Mouse (Mus musculus): Measurements from ENCODE around the gene Ankrd27. TPM values are rescaled to one million over a fixed set of nuclear protein-coding genes. Genes with fewer than 3 reads are reported as not detected.

The Ankrd27 gene
- 26.1 and 31.7 TPM in 2 replicates for polyA plus RNA-seq (2015; fragmentation: Nextera tagmentation; extraction: Ambion mirVana)

DNA sequence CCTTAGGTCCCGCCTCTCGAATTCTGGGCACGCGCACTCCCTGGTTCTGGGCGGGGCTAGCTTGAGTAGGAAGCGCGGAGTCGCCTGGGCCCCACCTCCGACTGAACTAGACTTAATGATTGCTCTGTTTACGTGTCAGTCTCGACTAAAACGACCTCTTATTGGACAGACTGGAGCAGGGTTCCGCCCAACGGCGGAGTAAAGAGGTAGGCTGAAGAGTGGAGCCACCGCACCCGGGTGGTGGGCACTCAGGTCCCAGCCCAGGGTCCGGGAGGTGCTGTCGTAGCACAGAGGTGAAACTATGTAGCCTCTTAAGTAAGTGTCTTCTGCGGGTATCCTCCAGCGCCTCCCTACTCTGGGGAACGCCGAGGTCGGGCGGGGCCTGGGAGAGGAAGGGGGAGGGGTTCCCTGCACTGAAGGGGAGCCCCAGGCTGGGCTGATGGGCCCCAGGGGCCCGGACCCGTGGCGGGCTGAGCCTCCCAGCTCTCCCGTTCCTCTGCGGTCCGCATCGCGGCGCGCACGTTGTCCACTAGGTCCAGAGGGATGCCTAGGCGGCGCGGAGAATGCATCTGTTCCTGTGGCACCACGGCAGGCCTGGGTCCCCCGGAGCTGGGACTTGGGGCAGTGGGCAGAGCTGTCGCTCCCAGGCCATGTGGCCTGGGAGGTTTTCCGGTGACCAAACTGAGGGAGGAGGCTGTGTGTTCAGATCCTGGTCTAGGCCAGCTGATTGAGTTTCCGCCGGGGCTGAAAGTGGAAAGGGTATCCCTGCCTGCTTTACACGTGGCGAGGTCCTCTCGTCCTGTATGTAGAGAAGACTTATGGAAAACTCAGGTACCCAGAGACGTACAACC lies at the start of gene Ankrd27:
TSS of gene Ankrd27 (plus strand) at position 190 of the 851 bp plus-strand sequence.
- WGBS (ENCODE audit: insufficient replicate concordance): under 1% methylated on average over 49 of the region's 49 CpGs
- peaks cover 62% of the 10 kb centered on the region for H3K4me1 ChIP-seq (replicated peaks)

GRCm38 (mm10) chr7:35537562-35537961 lies 48.5 kb upstream of the Ankrd27 start, which contains the start of gene Tdrd12:
Tdrd12 (minus strand) TSS chr7:35537745.
- 87% methylated on average over 17 of the region's 17 CpGs for WGBS (ENCODE audit: insufficient replicate concordance)
- Histone ChIP-seq H3K9me3 (replicated peaks) (no peaks in the 10 kb centered on the region), H3K4me2 (no peak within 1 kb of the TSS), H3K4me3 (replicated peaks) (no peak within 1 kb of the TSS), H3K27me3 (no peaks in the 10 kb centered on the region), H3K4me1 (replicated peaks) (no peaks in the 10 kb centered on the region), H3K36me3 (no peaks in the 10 kb centered on the region), H3K27ac (no peak within 1 kb of the TSS), H3K9ac (no peak within 1 kb of the TSS)
- ATAC-seq (ENCODE audit: low read depth) (no peak), DNase-seq (no peak)

More for the DNA sequence above, at the start of gene Ankrd27:
- Histone ChIP-seq H3K9me3 (replicated peaks) (no peaks in the 10 kb centered on the region), H3K36me3 (no peaks in the 10 kb centered on the region), H3K4me3 (replicated peaks) (peak within 1 kb of the TSS; percentile 91), H3K27ac (peak within 1 kb of the TSS; percentile 87), H3K27me3 (peaks cover 42% of the 10 kb centered on the region), H3K4me2 (peak within 1 kb of the TSS; percentile 98), H3K9ac (peak within 1 kb of the TSS; percentile 94)
- DNase-seq (peak; percentile 93), ATAC-seq (ENCODE audit: low read depth) (peak; percentile 94)

- no peaks in the 10 kb centered on the region for H3K9me3 ChIP-seq (replicated peaks)
- 37% methylated on average over 4 of the region's 4 CpGs for WGBS (ENCODE audit: insufficient replicate concordance)
- H3K4me2 ChIP-seq: no peak overlapping the region
- H3K9ac ChIP-seq: no peak overlapping the region
- H3K27me3 ChIP-seq: no peaks in the 10 kb centered on the region
- 0 out of 2 replicates have a peak, but pooled peaks cover 5% of the 10 kb centered on the region for H3K4me1 ChIP-seq (replicated peaks)
- no peak overlapping the region for H3K4me3 ChIP-seq (replicated peaks)
- peaks cover 49% of the 10 kb centered on the region for H3K36me3 ChIP-seq
- no peak overlapping the region; the same call in 1 of the 2 replicates for H3K27ac ChIP-seq
- DNase-seq (peak; percentile 55), ATAC-seq (ENCODE audit: low read depth) (peak; percentile 76)
Observed at GRCm38 (mm10) chr7:35545881-35546280, 40.2 kb upstream of the Ankrd27 start.

- peak overlapping the region; percentile 95 for H3K4me2 ChIP-seq
- peaks cover 71% of the 10 kb centered on the region for H3K4me1 ChIP-seq (replicated peaks)
- peak overlapping the region; percentile 99 for H3K27ac ChIP-seq
- peak overlapping the region; percentile 88 for H3K4me3 ChIP-seq (replicated peaks)
- peaks cover 34% of the 10 kb centered on the region for H3K36me3 ChIP-seq
- H3K9ac ChIP-seq: peak overlapping the region; percentile 97
- DNase-seq: no peak
- 33% methylated on average over 10 of the region's 10 CpGs for WGBS (ENCODE audit: insufficient replicate concordance)
- H3K27me3 ChIP-seq: no peaks in the 10 kb centered on the region
- no peak for ATAC-seq (ENCODE audit: low read depth)
- H3K9me3 ChIP-seq (replicated peaks): no peaks in the 10 kb centered on the region
Observed at GRCm38 (mm10) chr7:35553751-35554604, 32.1 kb upstream of the Ankrd27 start.

GRCm38 (mm10) chr7:35554605-35555175 lies 31.4 kb upstream of the Ankrd27 start:
- ATAC-seq (ENCODE audit: low read depth) (peak; percentile 25), DNase-seq (peak; percentile 37)
- Histone ChIP-seq H3K4me3 (replicated peaks) (peak overlapping the region; percentile 88), H3K9me3 (replicated peaks) (no peaks in the 10 kb centered on the region), H3K4me1 (replicated peaks) (peaks cover 78% of the 10 kb centered on the region), H3K36me3 (peaks cover 27% of the 10 kb centered on the region), H3K27ac (peak overlapping the region; percentile 99), H3K27me3 (no peaks in the 10 kb centered on the region), H3K4me2 (peak overlapping the region; percentile 95), H3K9ac (peak overlapping the region; percentile 97)
- WGBS (ENCODE audit: insufficient replicate concordance): 2% methylated on average over 28 of the region's 28 CpGs

- DNase-seq (peak; percentile 85), ATAC-seq (ENCODE audit: low read depth) (peak; percentile 75)
- H3K4me2 ChIP-seq: peak overlapping the region; percentile 95
- WGBS (ENCODE audit: insufficient replicate concordance): under 1% methylated on average over 84 of the region's 93 CpGs
- peaks cover 19% of the 10 kb centered on the region for H3K36me3 ChIP-seq
- peak overlapping the region; percentile 97 for H3K9ac ChIP-seq
- peaks cover 85% of the 10 kb centered on the region for H3K4me1 ChIP-seq (replicated peaks)
- peak overlapping the region; percentile 99 for H3K27ac ChIP-seq
- H3K9me3 ChIP-seq (replicated peaks): no peaks in the 10 kb centered on the region
- peak overlapping the region; percentile 88 for H3K4me3 ChIP-seq (replicated peaks)
- no peaks in the 10 kb centered on the region for H3K27me3 ChIP-seq
Observed at GRCm38 (mm10) chr7:35555224-35556204, 30.5 kb upstream of the Ankrd27 start.

GRCm38 (mm10) chr7:35556205-35556603 lies 29.8 kb upstream of the Ankrd27 start, which contains the start of gene Nudt19:
Nudt19 (minus strand) TSS chr7:35556304.
- Histone ChIP-seq H3K4me1 (replicated peaks) (peaks cover 85% of the 10 kb centered on the region), H3K4me3 (replicated peaks) (peak within 1 kb of the TSS; percentile 88), H3K9ac (peak within 1 kb of the TSS; percentile 97), H3K4me2 (peak within 1 kb of the TSS; percentile 95), H3K36me3 (peaks cover 12% of the 10 kb centered on the region), H3K27me3 (no peaks in the 10 kb centered on the region), H3K9me3 (replicated peaks) (no peaks in the 10 kb centered on the region), H3K27ac (peak within 1 kb of the TSS; percentile 99)
- ATAC-seq (ENCODE audit: low read depth) (no peak), DNase-seq (no peak)
- WGBS (ENCODE audit: insufficient replicate concordance): 48% methylated on average over 4 of the region's 4 CpGs

GRCm38 (mm10) chr7:35556905-35557304 lies 29.1 kb upstream of the Ankrd27 start:
- peaks cover 85% of the 10 kb centered on the region for H3K4me1 ChIP-seq (replicated peaks)
- peak overlapping the region; percentile 97 for H3K9ac ChIP-seq

DNA sequence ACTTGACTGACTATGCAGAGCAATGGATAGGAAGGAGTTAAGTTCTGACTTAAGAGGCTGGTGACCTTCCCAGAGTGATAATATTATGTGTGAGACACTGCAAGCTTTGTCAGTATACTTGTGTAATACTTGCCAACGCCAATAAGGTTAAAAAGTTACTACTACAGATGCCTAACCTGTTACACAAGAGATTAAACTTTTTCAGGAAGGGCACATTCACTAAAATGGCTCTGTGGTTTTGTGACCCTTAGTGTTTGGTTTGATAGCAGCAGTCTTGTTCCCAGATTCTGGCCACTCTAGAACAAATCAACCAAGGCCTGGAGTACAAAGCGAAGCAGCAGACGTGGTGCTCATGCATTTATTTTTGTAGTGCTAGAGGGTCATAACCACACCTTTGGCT lies 28.5 kb upstream of the Ankrd27 start:
- Histone ChIP-seq H3K27ac (peak overlapping the region; percentile 99), H3K9ac (peak overlapping the region; percentile 97), H3K36me3 (peaks cover 3% of the 10 kb centered on the region), H3K4me3 (replicated peaks) (no peak overlapping the region), H3K27me3 (no peaks in the 10 kb centered on the region), H3K4me1 (replicated peaks) (peaks cover 87% of the 10 kb centered on the region), H3K4me2 (peak overlapping the region; percentile 95), H3K9me3 (replicated peaks) (no peaks in the 10 kb centered on the region)
- DNase-seq (no peak), ATAC-seq (ENCODE audit: low read depth) (no peak)
- 3% methylated on average over 3 of the region's 3 CpGs for WGBS (ENCODE audit: insufficient replicate concordance)

More at GRCm38 (mm10) chr7:35556905-35557304, 29.1 kb upstream of the Ankrd27 start:
- DNase-seq (peak; percentile 76), ATAC-seq (ENCODE audit: low read depth) (peak; percentile 65)
- H3K4me3 ChIP-seq (replicated peaks): peak overlapping the region; percentile 88
- peak overlapping the region; percentile 99 for H3K27ac ChIP-seq
- WGBS (ENCODE audit: insufficient replicate concordance): 33% methylated on average over 5 of the region's 5 CpGs
- no peaks in the 10 kb centered on the region for H3K27me3 ChIP-seq
- no peaks in the 10 kb centered on the region for H3K9me3 ChIP-seq (replicated peaks)
- H3K36me3 ChIP-seq: peaks cover 6% of the 10 kb centered on the region
- peak overlapping the region; percentile 95 for H3K4me2 ChIP-seq

DNA sequence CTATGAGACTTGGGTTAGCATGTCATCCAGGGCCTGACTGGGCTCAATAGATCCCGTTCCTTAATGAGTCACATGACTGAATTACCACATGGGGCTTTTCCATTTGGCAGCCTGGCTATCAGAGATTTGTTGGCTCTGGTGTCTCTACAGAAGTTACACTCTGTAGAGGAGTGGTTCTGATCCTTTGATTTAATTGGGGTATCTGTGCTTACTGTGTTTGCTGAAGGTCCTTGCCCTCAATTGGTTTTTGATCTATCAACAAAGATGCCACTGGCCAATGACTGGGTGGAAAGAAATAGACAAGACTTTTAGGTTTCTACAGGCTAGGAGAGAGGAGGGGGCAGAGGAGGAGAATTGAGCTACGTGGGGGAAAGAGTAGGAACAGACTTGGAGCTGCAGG lies 27.4 kb upstream of the Ankrd27 start:
- Histone ChIP-seq H3K9ac (peak overlapping the region; percentile 97), H3K36me3 (no peaks in the 10 kb centered on the region), H3K4me1 (replicated peaks) (peaks cover 88% of the 10 kb centered on the region), H3K27me3 (no peaks in the 10 kb centered on the region), H3K9me3 (replicated peaks) (no peaks in the 10 kb centered on the region), H3K27ac (peak overlapping the region; percentile 99), H3K4me3 (replicated peaks) (no peak overlapping the region), H3K4me2 (0 out of 2 replicates have a peak overlapping the region, but pooled peaks have one; percentile 59)
- no peak for DNase-seq
- 60% methylated on average over 2 of the region's 2 CpGs for WGBS (ENCODE audit: insufficient replicate concordance)
- no peak for ATAC-seq (ENCODE audit: low read depth)

Data from liver, embryonic 13.5 days (tissue).